Mouse (Mus musculus): ENCODE results near the gene Ugt1a9.

Ugt1a9 gene

GRCm38 (mm10) chr1:88186325-88186935 lies 115.8 kb downstream of the Ugt1a9 start:
- no peak for DNase-seq

DNA sequence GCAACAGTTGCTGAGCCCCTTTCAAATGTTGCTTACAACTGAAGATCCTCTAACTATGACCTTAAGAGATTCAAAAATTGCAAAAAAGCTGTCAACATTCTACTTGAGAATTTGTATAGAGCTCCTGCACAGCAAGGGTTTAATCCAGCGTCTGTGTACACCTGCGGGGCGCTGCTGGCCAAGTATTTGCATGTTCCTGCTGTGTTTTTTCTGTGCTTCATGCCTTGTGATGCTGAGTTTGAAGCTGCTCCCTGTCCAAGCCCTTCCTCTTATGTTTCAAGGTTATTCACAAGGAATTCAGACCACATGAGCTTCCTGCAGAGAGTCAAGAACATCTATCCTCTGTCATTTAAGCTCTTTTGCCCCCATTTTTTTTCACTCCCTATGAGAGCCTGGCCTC lies 121.5 kb downstream of the Ugt1a9 start:
- DNase-seq: no peak

- DNase-seq: no peak
These were observed 125.1 kb downstream of the Ugt1a9 start for GRCm38 (mm10) chr1:88195687-88196086.

DNA sequence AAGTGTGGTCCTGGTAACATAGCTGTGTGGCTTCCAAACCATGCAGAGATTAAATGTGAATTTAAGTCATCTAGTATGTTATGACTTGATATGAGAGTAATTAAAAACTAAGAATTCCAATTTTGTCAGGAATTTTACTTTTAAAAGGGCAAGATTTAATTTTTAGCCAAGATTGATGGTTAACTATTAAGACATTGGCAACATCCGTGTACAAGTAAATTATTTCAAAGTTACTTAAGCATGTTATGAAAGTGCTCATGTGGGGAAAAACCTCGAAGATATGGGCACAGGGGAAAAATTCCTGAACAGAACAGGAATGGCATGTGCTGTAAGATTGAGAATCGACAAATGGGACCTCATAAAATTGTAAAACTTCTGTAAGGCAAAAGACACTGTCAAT lies 126.8 kb downstream of the Ugt1a9 start:
- DNase-seq: no peak

GRCm38 (mm10) chr1:88199996-88200395 lies 129.4 kb downstream of the Ugt1a9 start:
- no peak for DNase-seq

- DNase-seq: no peak
These were observed 129.9 kb downstream of the Ugt1a9 start, which contains the start of gene Ugt1a2 for GRCm38 (mm10) chr1:88200456-88200855. TSS of gene Ugt1a2 (plus strand) at chr1:88200601.

GRCm38 (mm10) chr1:88205294-88205922 lies 134.8 kb downstream of the Ugt1a9 start, which contains the start of gene Dnajb3:
TSS of gene Dnajb3 (minus strand) at chr1:88205782.
- peak; percentile 74 to 79 for DNase-seq

- DNase-seq: no peak
These were observed 136.4 kb downstream of the Ugt1a9 start for GRCm38 (mm10) chr1:88206843-88207479.

- DNase-seq: peak in 1 of 2 experiments; percentile 6
These were observed 141.2 kb downstream of the Ugt1a9 start, which contains the start of gene Ugt1a1 for GRCm38 (mm10) chr1:88211812-88212211. TSS of gene Ugt1a1 (plus strand) at chr1:88211959.

- DNase-seq: no peak
These were observed 141.9 kb downstream of the Ugt1a9 start for GRCm38 (mm10) chr1:88212341-88213045.

DNA sequence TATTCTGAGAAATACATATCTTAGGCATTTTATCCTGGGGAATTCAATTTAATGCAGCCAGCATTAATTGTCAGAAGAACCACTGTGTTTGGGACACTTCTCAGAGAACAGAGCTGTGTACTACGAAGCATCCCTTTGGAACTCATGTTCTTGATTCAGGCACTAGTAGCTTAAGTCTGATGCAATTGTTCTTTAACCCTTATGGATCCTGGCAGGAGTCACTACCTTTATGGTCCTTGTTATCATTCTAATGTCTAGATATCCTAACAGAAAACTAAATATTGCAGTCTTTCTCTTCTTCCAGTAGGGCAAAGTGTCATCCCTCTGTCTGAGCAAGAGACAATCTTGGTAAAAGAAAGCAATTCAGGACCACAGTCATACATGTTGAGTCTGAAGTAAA lies 142.5 kb downstream of the Ugt1a9 start:
- no peak for DNase-seq

GRCm38 (mm10) chr1:88213766-88214461 lies 143.3 kb downstream of the Ugt1a9 start:
- DNase-seq: peak in 1 of 2 experiments; percentile 10

DNA sequence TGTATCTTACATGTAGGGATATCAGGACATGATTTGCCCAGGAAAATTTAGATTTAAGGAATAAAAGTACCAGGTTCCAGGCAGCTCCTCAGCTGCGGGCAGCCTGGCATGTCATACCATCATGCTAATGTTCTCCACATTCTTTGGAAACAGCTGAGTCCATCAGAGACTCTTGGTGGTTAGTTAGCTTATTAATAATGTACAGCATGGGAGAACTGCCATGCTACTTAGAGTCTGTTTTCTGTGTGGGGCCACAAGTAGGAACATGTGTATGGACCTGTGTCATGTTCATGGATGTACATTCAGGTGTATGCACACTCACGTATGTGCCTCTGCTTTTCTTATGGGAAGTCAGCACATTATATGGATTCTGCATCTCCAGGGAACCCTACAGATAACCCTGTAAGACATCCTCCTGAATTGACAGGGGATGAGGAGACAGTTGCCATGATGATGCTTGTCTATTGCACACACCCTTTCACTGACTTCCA lies 143.9 kb downstream of the Ugt1a9 start:
- no peak for DNase-seq

- DNase-seq: no peak
These were observed 145.1 kb downstream of the Ugt1a9 start for GRCm38 (mm10) chr1:88215466-88216380.

GRCm38 (mm10) chr1:88216551-88216950 lies 146.0 kb downstream of the Ugt1a9 start:
- DNase-seq: no peak

DNA sequence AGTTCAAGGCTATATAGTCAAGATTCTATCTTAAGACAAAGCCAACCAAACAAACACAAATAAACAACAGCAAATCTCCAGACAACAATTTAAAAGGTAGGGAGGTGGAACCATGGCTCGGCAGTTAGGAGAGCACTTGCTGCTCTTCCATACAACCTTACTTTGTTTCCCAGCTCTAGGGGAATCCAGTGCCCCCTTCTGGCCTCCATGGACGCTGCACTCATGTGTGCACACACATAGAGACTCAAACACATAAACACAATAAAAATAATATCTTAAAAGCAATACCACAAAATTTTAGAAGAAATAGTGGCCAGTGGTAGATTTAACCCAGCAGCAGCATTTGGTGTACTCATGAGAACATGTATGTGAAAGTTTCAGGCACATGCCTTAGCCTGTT lies 146.5 kb downstream of the Ugt1a9 start:
- DNase-seq: no peak

GRCm38 (mm10) chr1:88217576-88217975 lies 147.0 kb downstream of the Ugt1a9 start:
- no peak for DNase-seq

GRCm38 (mm10) chr1:88218051-88218450 lies 147.5 kb downstream of the Ugt1a9 start:
- no peak for DNase-seq

GRCm38 (mm10) chr1:88218591-88218990 lies 148.0 kb downstream of the Ugt1a9 start:
- DNase-seq: no peak

- no peak for DNase-seq
These were observed 148.5 kb downstream of the Ugt1a9 start for GRCm38 (mm10) chr1:88219054-88219453.

GRCm38 (mm10) chr1:88220336-88220735 lies 149.7 kb downstream of the Ugt1a9 start:
- no peak for DNase-seq
